In genomic region chr11:111065635-111066298, GRCm38 (mm10) we compare ENCODE assay signal across 8 mouse cellular contexts. TPM values are rescaled to one million over a fixed set of nuclear protein-coding genes. Genes with fewer than 3 reads are reported as not detected.
DNase-seq lines count a peak whose midpoint lies in the region; ATAC-seq and TF ChIP-seq lines count a peak whose summit lies in the region.

Kcnj2 (plus strand) TSS chr11:111066164.

- peak within 1 kb of the TSS; percentile 16 for H3ac ChIP-seq in C2C12 (ENCODE audit: control insufficient read depth, insufficient read length, low read depth)

- ATAC-seq in heart, embryonic 15.5 days (replicated peaks; ENCODE audit: insufficient number of reproducible peaks, insufficient read depth, low FRiP score, low read depth): peak; percentile 97
- peak; percentile 100 for ATAC-seq in liver, embryonic 12.5 days

- H3K27me3 ChIP-seq in C2C12 (ENCODE audit: control insufficient read depth, insufficient read depth, insufficient read length): no peaks in the 10 kb centered on the region
- H3K27me3 ChIP-seq in forebrain, embryonic 10.5 days (ENCODE audit: poor library complexity, severe bottlenecking): peaks cover 25% of the 10 kb centered on the region
- H3K27me3 ChIP-seq in heart, embryonic 15.5 days: no peaks in the 10 kb centered on the region
- peaks cover 25% of the 10 kb centered on the region for H3K27me3 ChIP-seq in liver, embryonic 12.5 days (replicated peaks)
- H3K27me3 ChIP-seq in splenic B cell, adult 2 months (ENCODE audit: control insufficient read depth, insufficient read depth, low read length, poor library complexity, severe bottlenecking): no peaks in the 10 kb centered on the region; the same call in 1 of the 2 replicates

- H3K9ac ChIP-seq in heart, embryonic 15.5 days: peak within 1 kb of the TSS; percentile 77
- H3K9ac ChIP-seq in liver, embryonic 12.5 days: peak within 1 kb of the TSS; percentile 55

- peak within 1 kb of the TSS; percentile 16 for H3K4me3 ChIP-seq in C2C12 (ENCODE audit: insufficient read depth, poor library complexity, severe bottlenecking)
- H3K4me3 ChIP-seq in forebrain, embryonic 10.5 days: peak within 1 kb of the TSS; percentile 72
- peak within 1 kb of the TSS; percentile 80 for H3K4me3 ChIP-seq in heart, embryonic 15.5 days
- peak within 1 kb of the TSS; percentile 60 for H3K4me3 ChIP-seq in liver, embryonic 12.5 days

- H3K4me2 ChIP-seq in heart, embryonic 15.5 days: peak within 1 kb of the TSS; percentile 94
- H3K4me2 ChIP-seq in liver, embryonic 12.5 days: peak within 1 kb of the TSS; percentile 92

- no peak for TF ChIP-seq CTCF in C2C12 (IDR thresholded peaks at IDR 0.05; ENCODE audit: control insufficient read depth, insufficient read depth, insufficient read length)

- H3K4me1 ChIP-seq in forebrain, embryonic 10.5 days: peaks cover 33% of the 10 kb centered on the region
- peaks cover 20% of the 10 kb centered on the region for H3K4me1 ChIP-seq in heart, embryonic 15.5 days (replicated peaks)
- H3K4me1 ChIP-seq in liver, embryonic 12.5 days: peaks cover 18% of the 10 kb centered on the region

- DNase-seq in c-Kit-positive CD71-negative TER-119-negative erythroid progenitor cells, embryonic 14.5 days (ENCODE audit: low read depth): peak; percentile 75
- peak; percentile 93 for DNase-seq in forebrain, embryonic 10.5 days (ENCODE audit: extremely low spot score, low spot score)
- peak; percentile 96 for DNase-seq in kidney, postnatal 14 days
- peak; percentile 71 for DNase-seq in naive thymus-derived CD4-positive, alpha-beta T cell, adult 2 months (ENCODE audit: low read depth)
- peak; percentile 79 for DNase-seq in splenic B cell, adult 2 months (ENCODE audit: low read depth, low spot score)

- no peaks in the 10 kb centered on the region for H3K36me3 ChIP-seq in C2C12 (ENCODE audit: control insufficient read depth, insufficient read depth)
- H3K36me3 ChIP-seq in forebrain, embryonic 10.5 days (replicated peaks): no peaks in the 10 kb centered on the region
- no peaks in the 10 kb centered on the region for H3K36me3 ChIP-seq in heart, embryonic 15.5 days
- H3K36me3 ChIP-seq in liver, embryonic 12.5 days: no peaks in the 10 kb centered on the region
- no peaks in the 10 kb centered on the region for H3K36me3 ChIP-seq in splenic B cell, adult 2 months (ENCODE audit: control insufficient read depth, insufficient read depth, low read length, poor library complexity, severe bottlenecking)

- H3K79me2 ChIP-seq in C2C12 (ENCODE audit: control insufficient read depth, insufficient read depth): no peaks in the 10 kb centered on the region

- no peaks in the 10 kb centered on the region for H3K9me3 ChIP-seq in forebrain, embryonic 10.5 days
- H3K9me3 ChIP-seq in heart, embryonic 15.5 days (replicated peaks): no peaks in the 10 kb centered on the region
- no peaks in the 10 kb centered on the region for H3K9me3 ChIP-seq in liver, embryonic 12.5 days (replicated peaks)

- no peaks in the 10 kb centered on the region for H3K79me3 ChIP-seq in C2C12 (ENCODE audit: low read depth)

- under 1% methylated on average over 28 of the region's 28 CpGs for WGBS in forebrain, embryonic 10.5 days
- under 1% methylated on average over 28 of the region's 28 CpGs for WGBS in heart, embryonic 15.5 days
- under 1% methylated on average over 28 of the region's 28 CpGs for WGBS in liver, embryonic 12.5 days (ENCODE audit: insufficient replicate concordance)

- peak within 1 kb of the TSS; percentile 86 for H3K27ac ChIP-seq in forebrain, embryonic 10.5 days
- H3K27ac ChIP-seq in heart, embryonic 15.5 days: peak within 1 kb of the TSS; percentile 91
- no peak within 1 kb of the TSS for H3K27ac ChIP-seq in liver, embryonic 12.5 days

TF ChIP-seq in C2C12, 6 proteins besides CTCF, POLR2A, EP300 and RAD21:
- TF ChIP-seq USF1 (IDR thresholded peaks at IDR 0.05; ENCODE audit: low read depth): peak; percentile 35
- TF ChIP-seq MYOG (IDR thresholded peaks at IDR 0.05; ENCODE audit: control insufficient read depth, extremely low read depth, insufficient read length): no peak

RNA-seq across cellular contexts. Expression of gene Kcnj2, which starts in this region (rescaled TPM):
- polyA plus RNA-seq in C2C12 (2012; fragmentation: generic; extraction: Trizol): 0.16 TPM
- 1.1 and 1.3 TPM in 2 replicates for polyA plus RNA-seq in forebrain, embryonic 10.5 days (2016; fragmentation: Nextera tagmentation; extraction: Ambion mirVana)
- 4.8 and 5.7 TPM in 2 replicates for polyA plus RNA-seq in heart, embryonic 15.5 days (2015; fragmentation: Nextera tagmentation; extraction: Ambion mirVana)
- polyA plus RNA-seq in liver, embryonic 12.5 days (2016; fragmentation: Nextera tagmentation; extraction: Ambion mirVana): 0.30 and 0.45 TPM in 2 replicates

Comparison
In these comparisons a context has a peak if more than half of its experiments do, and no peak if none do; other contexts are left out.
1. Peak in ATAC-seq, H3K4me3 ChIP-seq, H3K9ac ChIP-seq and H3K4me2 ChIP-seq in liver, embryonic 12.5 days; RNA of the gene not detected or under 1 TPM.
2. H3K4me3 ChIP-seq: peak in every context shown above with its lines; median percentile 80 in heart, embryonic 15.5 days; 72 in forebrain, embryonic 10.5 days; 60 in liver, embryonic 12.5 days; 16 in C2C12.